Mouse (Mus musculus): ENCODE data around the gene Gm15097. TPM values are rescaled to one million over a fixed set of nuclear protein-coding genes. Genes with fewer than 3 reads are reported as not detected.
"Not testable (repeated sequence)": the region's sequence is repeated elsewhere in the genome, so short reads cannot be mapped to it uniquely, and the experiment has no call there.

The Gm15097 gene
- not detected in 2 replicates for polyA plus RNA-seq (2012; rRNA removed)

- not testable (repeated sequence) for DNase-seq (ENCODE audit: low read depth)
Observed at GRCm38 (mm10) chrX:149784173-149784572, at the start of gene Gm15097. Gm15097 (plus strand) TSS chrX:149784473.

GRCm38 (mm10) chrX:149762853-149763252 is 21.4 kb upstream of the Gm15097 start:
- DNase-seq (ENCODE audit: low read depth), result peak; percentile 0
- TF ChIP-seq CTCF (IDR thresholded peaks at IDR 0.05; ENCODE audit: borderline replicate concordance, extremely low read depth, insufficient read depth, insufficient read length), result peak; percentile 8; the same call in 1 of the 2 replicates

DNA sequence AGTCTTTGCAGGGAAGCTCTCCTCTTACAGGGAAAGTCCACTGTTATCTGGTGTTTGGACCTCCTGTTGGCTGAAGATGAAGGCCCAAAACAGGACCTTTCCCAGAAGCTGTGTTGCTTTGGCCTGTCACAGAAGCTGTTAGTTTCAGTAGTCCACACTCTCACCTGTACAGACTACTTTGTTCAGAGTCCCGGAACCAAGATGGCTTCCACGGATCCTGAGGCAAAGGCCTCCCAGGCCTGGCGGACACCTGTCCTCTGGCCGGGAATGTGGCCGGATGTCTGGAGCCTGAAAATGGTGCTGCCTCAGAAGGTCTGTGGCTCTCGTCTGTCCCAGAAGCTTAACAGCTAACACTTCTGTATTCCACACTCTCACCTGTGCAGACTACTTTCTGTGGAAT is 26.9 kb downstream of the Gm15097 start:
- not testable (repeated sequence) for DNase-seq (ENCODE audit: low read depth)

Other genes starting within 250 kb of the Gm15097 start
- gene Gm10439, start 189.9 kb upstream of the Gm15097 start, polyA plus RNA-seq (2012; rRNA removed), result not detected in 2 replicates
- gene Gm15091, start 157.2 kb downstream of the Gm15097 start, polyA plus RNA-seq (2012; rRNA removed), result not detected in 2 replicates